Mouse (Mus musculus) liver, embryonic 15.5 days (tissue): ENCODE measurements around the gene Ets2. TPM values are rescaled to one million over a fixed set of nuclear protein-coding genes. Genes with fewer than 3 reads are reported as not detected.
"Not testable (repeated sequence)": the region's sequence is repeated elsewhere in the genome, so short reads cannot be mapped to it uniquely, and the experiment has no call there.

Source experiments
- ATAC-seq: fragments of 200-750 bp; cut with Nextera tagmentation; 2 replicates; pipeline ENCODE4 v1.8.0; 2017; ENCODE audit warnings: moderate number of reproducible peaks, mild to moderate bottlenecking, moderate library complexity; ENCODE audit not compliant: insufficient read depth
- H3K27ac ChIP-seq: fragments of 300-500 bp; sonication (generic); replicated peaks from 2 replicates; pipeline ENCODE4 v1.5.1; 2015; ENCODE audit warnings: mild to moderate bottlenecking, inconsistent platforms
- H3K27me3 ChIP-seq: fragments of 300-500 bp; sonication (generic); 2 replicates; pipeline ENCODE4 v1.6.1; 2015; ENCODE audit warnings: mild to moderate bottlenecking, inconsistent platforms
- H3K36me3 ChIP-seq: fragments of 300-500 bp; sonication (generic); replicated peaks from 2 replicates; pipeline ENCODE4 v1.6.1; 2015; ENCODE audit warnings: moderate library complexity, mild to moderate bottlenecking, inconsistent platforms
- H3K4me1 ChIP-seq: fragments of 300-500 bp; sonication (generic); replicated peaks from 2 replicates; pipeline ENCODE4 v1.6.1; 2015; ENCODE audit warnings: inconsistent platforms
- H3K4me2 ChIP-seq: fragments of 300-500 bp; sonication (generic); 2 replicates; pipeline ENCODE4 v1.6.1; 2015; ENCODE audit warnings: moderate library complexity, mild to moderate bottlenecking, inconsistent platforms
- H3K4me3 ChIP-seq: fragments of 300-500 bp; sonication (generic); replicated peaks from 2 replicates; pipeline ENCODE4 v1.5.1; 2015; ENCODE audit warnings: mild to moderate bottlenecking, inconsistent platforms
- H3K9ac ChIP-seq: fragments of 300-500 bp; sonication (generic); 2 replicates; pipeline ENCODE4 v1.6.1; 2015; ENCODE audit warnings: moderate library complexity, mild to moderate bottlenecking, inconsistent platforms
- H3K9me3 ChIP-seq: fragments of 300-500 bp; sonication (generic); replicated peaks from 2 replicates; pipeline ENCODE4 v1.6.1; 2016; ENCODE audit warnings: inconsistent platforms
- WGBS: fragments of 180-500 bp; shearing (Covaris S2); methylation state at CpG from one replicate; pipeline ENCODE4 v1.1.7; 2015; ENCODE audit warnings: mixed read lengths; ENCODE audit not compliant: insufficient replicate concordance; 5-methylcytosine and 5-hydroxymethylcytosine counted together
- polyA plus RNA-seq: library from polyadenylated mRNA; unstranded; fragments of >200 nt; fragmentation: Nextera tagmentation; extraction: Ambion mirVana; gene quantifications from 2 replicates; pipeline ENCODE4 v1.2.1, GENCODE M21; 2015

The Ets2 gene
- polyA plus RNA-seq, 1 experiment from 2014 or later = 11.7 TPM

GRCm38 (mm10) chr16:95750211-95750629, 48.3 kb downstream of the Ets2 start:
- Histone ChIP-seq H3K4me3 (no peak overlapping the region), H3K27ac (no peak overlapping the region), H3K4me1 (peaks cover 11% of the 10 kb centered on the region), H3K27me3 (no peaks in the 10 kb centered on the region), H3K9me3 (no peaks in the 10 kb centered on the region), H3K9ac (no peak overlapping the region), H3K4me2 (no peak overlapping the region), H3K36me3 (no peaks in the 10 kb centered on the region)
- WGBS = 51% methylated on average over 6 of the region's 6 CpGs
- no peak for ATAC-seq

GRCm38 (mm10) chr16:95752502-95752901, 50.6 kb downstream of the Ets2 start:
- Histone ChIP-seq H3K9me3 (no peaks in the 10 kb centered on the region), H3K4me2 (no peak overlapping the region), H3K4me3 (no peak overlapping the region), H3K9ac (no peak overlapping the region), H3K27me3 (no peaks in the 10 kb centered on the region), H3K36me3 (no peaks in the 10 kb centered on the region), H3K4me1 (peaks cover 11% of the 10 kb centered on the region), H3K27ac (no peak overlapping the region)
- no peak for ATAC-seq
- 71% methylated on average over 9 of the region's 9 CpGs for WGBS

- ATAC-seq = no peak
- H3K27ac ChIP-seq = no peak overlapping the region
- no peaks in the 10 kb centered on the region for H3K36me3 ChIP-seq
- H3K9ac ChIP-seq = no peak overlapping the region
- no peak overlapping the region for H3K4me3 ChIP-seq
- peaks cover 11% of the 10 kb centered on the region for H3K4me1 ChIP-seq
- 16% methylated on average over 7 of the region's 7 CpGs for WGBS
- H3K9me3 ChIP-seq = no peaks in the 10 kb centered on the region
- no peaks in the 10 kb centered on the region for H3K27me3 ChIP-seq
- no peak overlapping the region for H3K4me2 ChIP-seq
Observed at GRCm38 (mm10) chr16:95753295-95753694, 51.4 kb downstream of the Ets2 start.

- Histone ChIP-seq H3K4me3 (no peak overlapping the region), H3K4me1 (no peaks in the 10 kb centered on the region), H3K9ac (no peak overlapping the region), H3K9me3 (no peaks in the 10 kb centered on the region), H3K36me3 (no peaks in the 10 kb centered on the region), H3K27ac (no peak overlapping the region), H3K4me2 (no peak overlapping the region), H3K27me3 (no peaks in the 10 kb centered on the region)
- WGBS = 69% methylated on average over 8 of the region's 8 CpGs
- ATAC-seq = no peak
Observed at GRCm38 (mm10) chr16:95759151-95759987, 57.5 kb downstream of the Ets2 start.

- Histone ChIP-seq H3K36me3 (no peaks in the 10 kb centered on the region), H3K27ac (no peak overlapping the region), H3K4me2 (no peak overlapping the region), H3K4me3 (no peak overlapping the region), H3K9ac (no peak overlapping the region), H3K9me3 (no peaks in the 10 kb centered on the region), H3K27me3 (no peaks in the 10 kb centered on the region), H3K4me1 (no peaks in the 10 kb centered on the region)
- no peak for ATAC-seq
- WGBS = 63% methylated on average over 6 of the region's 6 CpGs
Observed at GRCm38 (mm10) chr16:95759988-95760391, 58.1 kb downstream of the Ets2 start.

GRCm38 (mm10) chr16:95761742-95762141, 59.9 kb downstream of the Ets2 start:
- Histone ChIP-seq H3K4me2 (no peak overlapping the region), H3K27me3 (no peaks in the 10 kb centered on the region), H3K4me1 (no peaks in the 10 kb centered on the region), H3K9ac (no peak overlapping the region), H3K27ac (no peak overlapping the region), H3K9me3 (no peaks in the 10 kb centered on the region), H3K4me3 (no peak overlapping the region), H3K36me3 (no peaks in the 10 kb centered on the region)
- 63% methylated on average over 6 of the region's 6 CpGs for WGBS
- no peak for ATAC-seq

- Histone ChIP-seq H3K9me3 (no peaks in the 10 kb centered on the region), H3K4me2 (no peak overlapping the region), H3K27me3 (no peaks in the 10 kb centered on the region), H3K36me3 (no peaks in the 10 kb centered on the region), H3K9ac (no peak overlapping the region), H3K27ac (no peak overlapping the region), H3K4me1 (no peaks in the 10 kb centered on the region), H3K4me3 (no peak overlapping the region)
- ATAC-seq = no peak
- 59% methylated on average over 6 of the region's 6 CpGs for WGBS
Observed at GRCm38 (mm10) chr16:95763201-95763600, 61.3 kb downstream of the Ets2 start.

GRCm38 (mm10) chr16:95764041-95764440, 62.2 kb downstream of the Ets2 start:
- H3K27me3 ChIP-seq, H3K9me3 ChIP-seq, ATAC-seq, H3K9ac ChIP-seq, H3K36me3 ChIP-seq, H3K27ac ChIP-seq, H3K4me3 ChIP-seq, H3K4me2 ChIP-seq, H3K4me1 ChIP-seq: not testable (repeated sequence)
- 55% methylated on average over 8 of the region's 8 CpGs for WGBS

- H3K27me3 ChIP-seq = no peaks in the 10 kb centered on the region
- no peak overlapping the region for H3K4me2 ChIP-seq
- ATAC-seq = no peak
- H3K4me3 ChIP-seq = no peak overlapping the region
- H3K9me3 ChIP-seq = no peaks in the 10 kb centered on the region
- no peak overlapping the region for H3K27ac ChIP-seq
- no peaks in the 10 kb centered on the region for H3K4me1 ChIP-seq
- H3K9ac ChIP-seq = no peak overlapping the region
- 56% methylated on average over 3 of the region's 3 CpGs for WGBS
- no peaks in the 10 kb centered on the region for H3K36me3 ChIP-seq
Observed at GRCm38 (mm10) chr16:95766181-95766580, 64.3 kb downstream of the Ets2 start.

GRCm38 (mm10) chr16:95767246-95767645, 65.4 kb downstream of the Ets2 start:
- Histone ChIP-seq H3K4me3 (no peak overlapping the region), H3K36me3 (no peaks in the 10 kb centered on the region), H3K9ac (no peak overlapping the region), H3K9me3 (no peaks in the 10 kb centered on the region), H3K4me1 (no peaks in the 10 kb centered on the region), H3K27me3 (no peaks in the 10 kb centered on the region), H3K4me2 (no peak overlapping the region), H3K27ac (no peak overlapping the region)
- 74% methylated on average over 2 of the region's 2 CpGs for WGBS
- no peak for ATAC-seq

- no peak overlapping the region for H3K9ac ChIP-seq
- no peaks in the 10 kb centered on the region for H3K36me3 ChIP-seq
- ATAC-seq = peak; percentile 49
- peak overlapping the region; percentile 48; the same call in 1 of the 2 replicates for H3K27ac ChIP-seq
- H3K4me1 ChIP-seq = no peaks in the 10 kb centered on the region
- 48% methylated on average over 14 of the region's 14 CpGs for WGBS
- H3K4me2 ChIP-seq = peak overlapping the region; percentile 39
- H3K9me3 ChIP-seq = no peaks in the 10 kb centered on the region
- 0 out of 2 replicates have a peak overlapping the region, but pooled peaks have one; percentile 14 for H3K4me3 ChIP-seq
- H3K27me3 ChIP-seq = no peaks in the 10 kb centered on the region
Observed at GRCm38 (mm10) chr16:95769066-95769995, 67.5 kb downstream of the Ets2 start.
